Mouse (Mus musculus) kidney, embryonic 16.5 days (tissue): ENCODE data around the gene Exoc4. TPM values are rescaled to one million over a fixed set of nuclear protein-coding genes. Genes with fewer than 3 reads are reported as not detected.

Source experiments
- ATAC-seq: fragments of 200-750 bp; cut with Nextera tagmentation; 2 replicates; pipeline ENCODE4 v1.8.0; 2017; ENCODE audit warnings: moderate TSS enrichment; ENCODE audit not compliant: low FRiP score, low TSS enrichment
- H3K27ac ChIP-seq: fragments of 300-500 bp; sonication (generic); 2 replicates; pipeline ENCODE4 v1.5.1; 2014; ENCODE audit warnings: low read length
- H3K27me3 ChIP-seq: fragments of 300-500 bp; sonication (generic); 2 replicates; pipeline ENCODE4 v1.6.1; 2014; ENCODE audit warnings: low read length, control low read depth, mixed read lengths; ENCODE audit not compliant: insufficient read depth
- H3K36me3 ChIP-seq: fragments of 300-500 bp; sonication (generic); 2 replicates; pipeline ENCODE4 v1.6.1; 2014; ENCODE audit warnings: low read length, control low read depth, mixed read lengths; ENCODE audit not compliant: insufficient read depth
- H3K4me1 ChIP-seq: fragments of 300-500 bp; sonication (generic); 2 replicates; pipeline ENCODE4 v1.6.1; 2014; ENCODE audit warnings: low read length, control low read depth, mixed read lengths; ENCODE audit not compliant: insufficient read depth
- H3K4me2 ChIP-seq: fragments of 300-500 bp; sonication (generic); replicated peaks from 2 replicates; pipeline ENCODE4 v1.6.1; 2014; ENCODE audit warnings: low read depth, low read length
- H3K4me3 ChIP-seq: fragments of 300-500 bp; sonication (generic); 2 replicates; pipeline ENCODE4 v1.5.1; 2014; ENCODE audit warnings: mild to moderate bottlenecking, low read length
- H3K9ac ChIP-seq: fragments of 300-500 bp; sonication (generic); replicated peaks from 2 replicates; pipeline ENCODE4 v1.6.1; 2014; ENCODE audit warnings: low read length
- H3K9me3 ChIP-seq: fragments of 300-500 bp; sonication (generic); 2 replicates; pipeline ENCODE4 v1.6.1; 2016; ENCODE audit warnings: low read length, control low read depth
- WGBS: fragments of 180-500 bp; shearing (Covaris S2); extraction: QIAGEN DNeasy Blood & Tissue Kit; methylation state at CpG from one replicate; pipeline ENCODE4 v1.1.7; 2014; 5-methylcytosine and 5-hydroxymethylcytosine counted together
- polyA plus RNA-seq: library from polyadenylated mRNA; unstranded; fragments of >200 nt; fragmentation: Nextera tagmentation; extraction: Ambion mirVana; gene quantifications from 2 replicates; pipeline ENCODE4 v1.2.1, GENCODE M21; 2015

Gene Exoc4
- polyA plus RNA-seq, 1 experiment from 2014 or later: 39.4 TPM

- H3K4me1 ChIP-seq: no peaks in the 10 kb centered on the region
- H3K36me3 ChIP-seq: no peaks in the 10 kb centered on the region
- ATAC-seq: no peak
Observed at GRCm38 (mm10) chr6:33380517-33380916, 131.6 kb downstream of the Exoc4 start.

GRCm38 (mm10) chr6:33382176-33382575 is 133.3 kb downstream of the Exoc4 start:
- Histone ChIP-seq H3K9ac (no peak overlapping the region), H3K4me3 (no peak overlapping the region), H3K36me3 (no peaks in the 10 kb centered on the region), H3K9me3 (no peaks in the 10 kb centered on the region), H3K4me1 (no peaks in the 10 kb centered on the region), H3K4me2 (no peak overlapping the region), H3K27me3 (no peaks in the 10 kb centered on the region), H3K27ac (no peak overlapping the region)
- 90% methylated on average over 3 of the region's 3 CpGs for WGBS
- ATAC-seq: no peak

More at GRCm38 (mm10) chr6:33380517-33380916, 131.6 kb downstream of the Exoc4 start:
- Histone ChIP-seq H3K9me3 (no peaks in the 10 kb centered on the region), H3K4me2 (no peak overlapping the region), H3K4me3 (no peak overlapping the region), H3K9ac (no peak overlapping the region), H3K27ac (no peak overlapping the region), H3K27me3 (no peaks in the 10 kb centered on the region)
- WGBS: 51% methylated on average over 3 of the region's 3 CpGs

- Histone ChIP-seq H3K4me1 (no peaks in the 10 kb centered on the region), H3K4me2 (no peak overlapping the region), H3K9ac (no peak overlapping the region), H3K4me3 (no peak overlapping the region), H3K9me3 (no peaks in the 10 kb centered on the region), H3K36me3 (no peaks in the 10 kb centered on the region), H3K27me3 (no peaks in the 10 kb centered on the region), H3K27ac (no peak overlapping the region)
- WGBS: 77% methylated on average over 2 of the region's 2 CpGs
- ATAC-seq: no peak
Observed at GRCm38 (mm10) chr6:33392020-33392419, 143.1 kb downstream of the Exoc4 start.

- Histone ChIP-seq H3K27ac (no peak overlapping the region), H3K4me3 (no peak overlapping the region), H3K36me3 (no peaks in the 10 kb centered on the region), H3K4me1 (no peaks in the 10 kb centered on the region), H3K9me3 (no peaks in the 10 kb centered on the region), H3K4me2 (no peak overlapping the region), H3K9ac (no peak overlapping the region), H3K27me3 (no peaks in the 10 kb centered on the region)
- ATAC-seq: no peak
- 86% methylated on average over 1 of the region's 1 CpGs for WGBS
Observed at GRCm38 (mm10) chr6:33399491-33399890, 150.6 kb downstream of the Exoc4 start.

GRCm38 (mm10) chr6:33401161-33401560 is 152.3 kb downstream of the Exoc4 start:
- no peaks in the 10 kb centered on the region for H3K4me1 ChIP-seq
- H3K9me3 ChIP-seq: no peaks in the 10 kb centered on the region
- no peak overlapping the region for H3K4me3 ChIP-seq
- H3K27me3 ChIP-seq: no peaks in the 10 kb centered on the region
- no peak overlapping the region for H3K9ac ChIP-seq
- WGBS: 86% methylated on average over 2 of the region's 2 CpGs
- no peaks in the 10 kb centered on the region for H3K36me3 ChIP-seq
- no peak for ATAC-seq
- H3K27ac ChIP-seq: no peak overlapping the region
- no peak overlapping the region for H3K4me2 ChIP-seq

GRCm38 (mm10) chr6:33405562-33406275 is 156.8 kb downstream of the Exoc4 start:
- ATAC-seq: no peak
- no peak overlapping the region for H3K9ac ChIP-seq

GRCm38 (mm10) chr6:33409586-33409985 is 160.7 kb downstream of the Exoc4 start:
- Histone ChIP-seq H3K9ac (no peak overlapping the region), H3K36me3 (no peaks in the 10 kb centered on the region), H3K4me2 (no peak overlapping the region), H3K27ac (no peak overlapping the region), H3K4me3 (no peak overlapping the region), H3K9me3 (no peaks in the 10 kb centered on the region), H3K27me3 (no peaks in the 10 kb centered on the region), H3K4me1 (no peaks in the 10 kb centered on the region)
- ATAC-seq: no peak
- WGBS: 75% methylated on average over 3 of the region's 3 CpGs

More at GRCm38 (mm10) chr6:33405562-33406275, 156.8 kb downstream of the Exoc4 start:
- H3K4me1 ChIP-seq: no peaks in the 10 kb centered on the region
- no peak overlapping the region for H3K27ac ChIP-seq
- no peaks in the 10 kb centered on the region for H3K27me3 ChIP-seq
- no peaks in the 10 kb centered on the region for H3K9me3 ChIP-seq
- WGBS: 81% methylated on average over 4 of the region's 4 CpGs
- H3K36me3 ChIP-seq: no peaks in the 10 kb centered on the region
- no peak overlapping the region for H3K4me3 ChIP-seq
- H3K4me2 ChIP-seq: no peak overlapping the region

GRCm38 (mm10) chr6:33425007-33425406 is 176.1 kb downstream of the Exoc4 start:
- Histone ChIP-seq H3K4me3 (no peak overlapping the region), H3K27ac (no peak overlapping the region), H3K36me3 (no peaks in the 10 kb centered on the region), H3K4me1 (no peaks in the 10 kb centered on the region), H3K9ac (no peak overlapping the region), H3K4me2 (no peak overlapping the region), H3K27me3 (no peaks in the 10 kb centered on the region), H3K9me3 (no peaks in the 10 kb centered on the region)
- ATAC-seq: no peak

- H3K9me3 ChIP-seq: no peaks in the 10 kb centered on the region
- no peak for ATAC-seq
- H3K4me2 ChIP-seq: no peak overlapping the region
- no peak overlapping the region for H3K27ac ChIP-seq
- no peak overlapping the region for H3K9ac ChIP-seq
- H3K36me3 ChIP-seq: no peaks in the 10 kb centered on the region
- no peaks in the 10 kb centered on the region for H3K4me1 ChIP-seq
- H3K27me3 ChIP-seq: no peaks in the 10 kb centered on the region
- 37% methylated on average over 4 of the region's 4 CpGs for WGBS
- H3K4me3 ChIP-seq: no peak overlapping the region
Observed at GRCm38 (mm10) chr6:33431207-33431787, 182.4 kb downstream of the Exoc4 start.

GRCm38 (mm10) chr6:33440508-33440907 is 191.6 kb downstream of the Exoc4 start:
- no peaks in the 10 kb centered on the region for H3K9me3 ChIP-seq
- H3K27ac ChIP-seq: no peak overlapping the region
- H3K4me2 ChIP-seq: no peak overlapping the region
- no peak overlapping the region for H3K4me3 ChIP-seq
- 0 out of 2 replicates have a peak, but pooled peaks cover 3% of the 10 kb centered on the region for H3K36me3 ChIP-seq
- WGBS: 61% methylated on average over 1 of the region's 1 CpGs
- no peak overlapping the region for H3K9ac ChIP-seq
- H3K27me3 ChIP-seq: no peaks in the 10 kb centered on the region
- no peaks in the 10 kb centered on the region for H3K4me1 ChIP-seq
- ATAC-seq: no peak
